Mouse (Mus musculus): ENCODE measurements at regions not wholly inside any gene's neighbourhood (a gene's known extent, or its start where the extent isn't known, plus 50 kb on each side); places are given as distances from the start of the nearest gene placed in this dataset.
"Not testable (repeated sequence)": the region's sequence is repeated elsewhere in the genome, so short reads cannot be mapped to it uniquely, and the experiment has no call there.

DNA sequence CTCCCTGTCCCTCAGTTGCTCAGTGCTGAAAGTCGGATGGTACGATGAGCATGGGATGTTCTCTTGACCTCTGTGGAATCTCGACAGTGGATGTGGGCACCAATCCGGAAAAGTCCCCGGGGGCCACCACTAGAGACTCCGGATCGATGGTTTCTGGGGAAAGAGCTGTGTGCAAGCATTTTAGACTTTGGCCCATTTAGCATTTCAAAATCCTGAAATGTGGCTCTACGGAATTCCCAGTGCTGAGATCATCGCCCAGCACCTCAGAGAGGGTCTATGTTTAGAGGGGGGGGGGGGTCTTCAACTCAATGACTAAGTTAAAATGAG is 68.6 kb downstream of the Tomm20 start:
- no peak for DNase-seq (ENCODE audit: low spot score)

DNA sequence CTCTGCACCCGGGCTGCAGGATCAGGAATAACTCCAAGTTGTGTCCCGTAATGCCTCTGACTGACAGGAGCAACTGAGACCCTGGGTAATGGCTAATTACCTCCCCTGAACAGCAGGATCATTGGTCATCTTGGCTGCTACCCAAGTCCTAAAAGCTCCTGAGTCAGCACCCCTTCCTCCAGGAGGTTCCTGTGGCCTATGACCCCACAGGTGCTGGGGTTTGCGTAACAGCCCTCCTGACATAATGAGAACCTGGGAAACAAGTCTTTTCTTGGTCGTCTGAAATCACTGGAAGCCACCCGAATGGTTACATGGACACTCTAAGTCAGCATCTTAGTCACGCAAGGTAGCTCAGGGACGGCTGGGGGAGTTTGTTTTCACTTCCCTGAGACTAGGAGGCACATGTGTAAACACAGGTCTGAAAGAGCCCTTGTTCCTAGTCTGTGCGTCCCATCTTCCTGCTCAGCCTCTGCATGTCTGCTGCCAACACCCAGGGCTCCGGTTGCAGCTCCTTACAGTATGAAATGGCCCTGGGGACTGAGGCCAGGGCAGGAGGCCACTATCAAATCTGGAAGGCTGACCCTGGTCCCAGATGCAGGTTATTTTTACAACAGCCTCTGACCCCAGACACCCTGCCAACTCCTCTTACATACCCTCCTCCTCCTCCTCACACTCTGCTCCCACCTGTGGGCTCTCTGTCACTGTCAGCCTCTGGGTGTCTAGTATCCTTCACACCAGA is 69.2 kb downstream of the Tomm20 start:
- DNase-seq (ENCODE audit: low spot score) = no peak

DNA sequence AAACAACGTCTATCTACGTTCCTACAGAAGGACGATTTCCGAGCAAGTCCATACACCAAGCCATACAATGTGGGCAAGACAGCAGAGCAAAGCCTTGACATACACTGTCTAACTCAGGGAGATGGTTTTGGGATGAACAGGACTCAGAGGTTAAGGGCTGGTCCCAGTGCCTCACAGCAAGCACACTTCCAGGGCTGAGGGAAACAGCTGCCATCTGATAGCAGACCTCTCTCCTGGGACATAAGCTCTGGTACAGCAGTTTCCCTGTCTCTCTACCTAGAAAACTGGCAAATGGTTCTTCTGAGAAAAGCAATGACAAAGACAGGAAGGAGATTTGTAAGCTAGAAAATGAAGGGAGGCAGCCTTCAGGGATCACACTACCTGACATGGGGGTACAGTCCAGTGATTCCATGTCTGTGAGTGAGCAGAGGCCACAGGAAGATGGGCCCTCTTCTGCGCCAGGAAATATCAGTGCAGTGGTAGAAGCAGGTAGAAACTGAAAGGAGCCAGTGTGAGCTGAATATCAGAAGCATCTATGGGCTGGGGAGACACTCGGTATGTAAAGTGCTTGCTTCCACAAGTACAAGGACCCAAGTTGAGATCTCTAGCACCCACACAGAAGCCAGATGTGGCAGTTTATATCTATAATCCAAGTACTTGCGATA is 70.0 kb downstream of the Tomm20 start:
- DNase-seq (ENCODE audit: low spot score) = no peak

DNA sequence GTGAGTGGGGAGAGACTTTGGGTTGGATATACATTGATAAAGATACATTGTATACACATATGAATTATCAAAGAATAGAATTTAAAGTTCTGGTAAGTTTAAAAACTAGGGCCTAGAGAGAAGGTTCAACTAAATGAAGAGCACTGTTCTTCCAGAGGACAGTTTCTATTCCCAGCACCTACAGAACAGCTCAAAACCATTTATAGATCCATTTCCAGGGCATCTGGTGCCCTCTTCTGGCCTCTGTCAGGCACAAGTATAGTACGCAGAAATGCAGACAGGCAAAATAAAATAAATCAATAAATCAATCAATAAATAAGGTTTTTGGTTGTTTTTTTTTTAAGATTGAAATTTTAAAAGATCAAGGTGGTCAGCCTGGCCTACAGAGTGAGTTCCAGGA is 70.8 kb downstream of the Tomm20 start:
- no peak for DNase-seq (ENCODE audit: low spot score)

DNA sequence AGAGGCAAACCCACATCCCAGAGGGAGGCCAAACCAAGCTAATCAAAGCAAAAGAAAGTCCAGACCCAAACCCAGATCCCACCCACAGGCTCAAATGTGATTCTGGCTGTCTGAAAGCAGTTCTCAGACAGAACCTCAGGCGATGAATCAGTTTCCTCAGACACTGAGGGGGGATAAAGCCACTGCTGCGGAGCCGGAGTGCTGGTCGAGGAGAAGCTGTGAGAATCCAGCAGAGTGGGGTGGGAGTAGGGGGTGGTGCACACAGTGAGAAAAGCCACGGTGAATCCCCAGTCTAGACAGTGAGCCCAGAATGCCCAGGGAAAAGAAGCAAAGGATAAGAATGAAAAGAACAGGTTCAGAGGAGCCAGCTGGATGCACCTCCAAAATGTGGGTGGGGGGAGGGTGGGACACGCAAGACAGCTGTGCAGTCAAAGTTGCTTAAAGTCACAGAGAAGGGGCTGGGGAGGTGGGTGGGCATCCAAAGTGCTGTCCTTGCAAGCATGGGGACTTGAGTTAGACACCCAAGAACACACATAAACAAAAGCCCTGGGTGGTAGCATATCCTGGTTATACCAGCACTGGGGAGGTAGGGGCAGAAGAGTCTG is 71.4 kb downstream of the Tomm20 start:
- DNase-seq (ENCODE audit: low spot score) = no peak

DNA sequence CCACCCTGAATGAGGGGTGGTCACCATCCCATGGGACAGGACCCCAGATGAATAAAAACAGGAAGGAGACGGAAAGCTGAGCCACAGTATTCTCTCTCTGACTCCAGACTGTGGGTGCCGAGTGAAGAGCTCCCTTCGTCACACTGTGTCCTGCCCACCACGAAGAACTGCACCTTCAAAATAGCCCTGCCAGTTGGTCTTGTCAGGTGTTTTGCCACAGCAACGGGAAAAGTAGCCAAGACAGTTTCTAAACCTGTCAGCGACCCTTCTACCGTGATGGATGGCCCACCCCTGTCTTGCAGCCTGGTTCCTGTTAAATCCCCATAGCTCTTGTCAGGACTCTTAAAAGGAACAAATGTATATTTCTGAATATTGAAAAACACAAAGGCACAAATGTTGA is 72.3 kb downstream of the Tomm20 start:
- no peak for DNase-seq (ENCODE audit: low spot score)

DNA sequence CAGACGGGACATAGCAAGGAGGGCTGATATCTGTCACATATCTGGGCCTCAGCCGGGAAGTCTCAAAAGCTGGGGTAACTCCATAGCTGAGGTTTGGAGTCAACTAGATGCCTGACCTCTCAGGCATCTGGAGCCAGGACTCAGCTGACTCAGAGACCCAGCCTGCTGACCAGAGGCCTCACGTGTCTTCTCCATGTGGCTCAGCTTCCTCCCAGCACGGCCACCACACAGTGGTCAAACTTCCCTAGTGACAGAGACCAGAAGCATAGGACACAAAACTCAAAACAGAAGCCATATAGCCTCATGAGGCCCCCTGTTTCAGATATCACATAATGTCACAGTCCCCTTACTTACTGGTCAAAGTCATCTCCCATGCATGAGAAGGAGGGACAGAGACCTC is 73.1 kb downstream of the Tomm20 start:
- DNase-seq (ENCODE audit: low spot score) = peak; percentile 80

DNA sequence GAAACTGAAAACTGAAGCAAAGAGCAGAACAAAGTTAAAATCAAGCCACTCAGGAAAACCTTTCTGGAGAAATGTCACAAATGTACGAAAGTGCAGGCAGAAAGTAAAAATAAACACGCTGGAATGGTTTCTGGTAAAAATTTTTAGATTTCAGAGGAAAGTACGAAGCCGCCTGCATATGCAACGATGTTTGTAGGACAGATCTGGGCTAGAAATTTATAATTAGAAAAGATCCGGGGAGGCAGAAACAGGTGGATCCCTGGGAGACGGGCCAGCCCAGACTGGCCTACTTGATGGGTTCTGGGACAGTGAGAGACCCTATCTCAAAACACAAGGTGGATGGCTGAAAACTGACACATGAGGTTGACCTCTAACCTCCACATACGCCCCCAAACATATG is 73.5 kb downstream of the Tomm20 start:
- DNase-seq (ENCODE audit: low spot score) = no peak

DNA sequence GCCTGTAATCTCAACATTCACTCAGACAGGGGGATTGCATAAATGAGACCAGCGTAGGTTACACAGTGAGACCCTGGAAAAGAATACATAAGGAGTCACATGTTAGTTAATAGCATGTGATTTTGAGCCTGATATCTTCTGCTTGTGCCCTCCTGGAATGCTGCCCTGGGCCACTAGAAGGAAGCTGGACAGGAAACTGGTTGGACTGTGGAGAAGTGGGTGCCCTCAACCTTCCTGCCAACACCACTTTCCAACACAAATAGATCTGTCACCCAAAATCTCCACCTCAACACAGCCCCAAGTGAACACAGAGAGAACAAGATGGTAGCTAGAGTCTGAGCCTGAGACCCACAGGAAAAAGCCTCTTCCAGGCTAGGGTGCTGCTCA is 76.2 kb downstream of the Tomm20 start:
- no peak for DNase-seq (ENCODE audit: low spot score)

DNA sequence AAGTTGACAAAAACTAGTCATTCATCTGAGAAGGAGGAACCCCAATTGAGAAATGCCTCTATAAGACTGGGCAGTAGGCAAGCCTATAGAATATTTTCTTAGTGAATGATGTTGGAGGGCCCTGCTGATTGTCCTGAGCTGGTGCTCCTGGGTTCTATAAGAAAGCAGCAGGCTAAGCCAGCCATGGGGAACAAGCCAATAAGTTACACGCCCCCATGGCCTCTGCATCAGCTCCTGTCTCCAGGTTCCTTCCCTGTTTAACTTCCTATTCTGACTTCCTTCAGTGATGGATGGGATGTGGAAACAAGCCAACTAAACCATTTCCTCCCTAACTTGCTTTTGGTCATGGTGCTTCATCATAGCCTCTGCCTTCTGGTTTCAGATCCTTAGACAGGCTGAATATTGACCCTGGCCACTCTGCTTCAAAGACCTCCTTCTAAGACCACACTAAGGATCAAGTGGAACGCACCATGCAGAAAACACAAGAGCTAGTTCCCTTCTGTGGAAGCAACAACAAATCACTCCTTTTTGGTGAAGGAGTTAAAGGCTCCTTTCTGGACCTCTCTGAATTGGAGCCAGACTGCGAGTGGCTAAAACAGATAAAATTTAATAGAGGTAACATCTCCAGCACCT is 76.7 kb downstream of the Tomm20 start:
- no peak for DNase-seq (ENCODE audit: low spot score)

DNA sequence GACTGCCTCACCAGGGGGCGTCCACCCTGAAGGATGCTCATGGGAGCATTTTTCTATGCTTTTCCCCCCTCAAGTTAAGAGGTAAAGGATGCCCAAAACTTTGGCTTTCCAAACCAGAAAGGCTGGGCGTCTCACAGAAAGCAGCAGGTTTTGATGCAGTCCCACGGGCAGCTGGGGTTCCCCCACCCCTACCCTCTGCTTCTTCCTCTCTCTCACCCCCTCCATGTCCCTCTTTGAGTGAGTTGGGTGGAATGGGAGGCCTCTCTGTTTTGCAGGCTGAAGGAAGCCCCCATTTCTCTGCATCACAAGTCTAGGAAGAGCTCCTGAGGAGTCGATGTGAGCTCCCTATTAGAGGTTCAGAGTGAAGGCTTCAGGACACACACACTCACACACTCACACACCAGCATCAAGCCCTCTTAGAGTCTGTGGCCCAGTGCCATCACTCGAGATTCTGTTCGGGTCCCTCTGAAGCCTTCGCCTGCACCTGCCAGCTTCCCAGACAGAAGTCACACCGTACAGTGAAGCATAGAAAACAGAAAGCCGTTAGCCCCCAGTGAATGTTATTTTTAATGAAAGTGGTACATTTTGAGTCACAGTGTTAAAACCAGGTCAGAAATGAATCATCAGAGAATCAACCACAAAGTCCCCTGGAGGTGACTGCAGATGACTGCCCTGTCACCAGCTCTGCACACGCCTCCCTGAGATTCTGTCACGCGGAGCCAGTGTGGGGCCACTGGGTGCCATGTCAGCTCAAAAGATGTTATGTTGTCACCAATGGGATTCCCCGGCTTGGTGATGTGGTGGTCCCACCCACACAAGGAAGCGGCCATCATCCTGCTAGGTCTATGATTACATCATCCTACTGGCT is 78.3 kb downstream of the Tomm20 start:
- DNase-seq (ENCODE audit: low spot score) = no peak

DNA sequence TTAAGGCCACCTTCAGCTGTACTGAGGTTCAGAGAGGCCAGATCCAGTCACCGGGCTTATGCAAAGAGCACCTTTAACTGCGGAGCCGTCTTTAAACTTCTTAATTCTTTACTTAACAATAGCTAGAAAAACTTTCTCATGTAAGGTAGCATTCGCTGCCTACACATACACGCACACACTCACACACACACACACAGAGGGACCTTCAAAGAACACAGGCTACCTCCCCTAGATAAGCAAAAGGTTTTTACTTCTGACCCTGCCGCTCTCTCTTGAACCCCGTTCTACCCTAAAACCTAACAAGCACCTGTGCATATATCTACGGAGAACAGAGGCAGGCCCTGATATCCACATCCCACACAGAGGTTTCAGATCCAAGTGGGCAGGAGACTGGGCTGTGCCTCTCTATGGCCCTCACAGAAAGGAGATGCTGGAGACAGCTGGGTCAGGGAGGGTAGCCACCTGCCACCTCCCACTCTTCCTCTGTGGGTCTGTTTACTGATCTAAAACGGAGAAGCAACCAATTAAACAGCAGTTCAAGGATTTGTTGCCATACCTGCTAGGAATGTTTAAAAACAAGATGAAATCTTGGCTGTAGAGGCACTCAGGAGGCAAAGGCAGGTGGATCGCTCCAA is 81.2 kb downstream of the Tomm20 start:
- no peak for DNase-seq (ENCODE audit: low spot score)

DNA sequence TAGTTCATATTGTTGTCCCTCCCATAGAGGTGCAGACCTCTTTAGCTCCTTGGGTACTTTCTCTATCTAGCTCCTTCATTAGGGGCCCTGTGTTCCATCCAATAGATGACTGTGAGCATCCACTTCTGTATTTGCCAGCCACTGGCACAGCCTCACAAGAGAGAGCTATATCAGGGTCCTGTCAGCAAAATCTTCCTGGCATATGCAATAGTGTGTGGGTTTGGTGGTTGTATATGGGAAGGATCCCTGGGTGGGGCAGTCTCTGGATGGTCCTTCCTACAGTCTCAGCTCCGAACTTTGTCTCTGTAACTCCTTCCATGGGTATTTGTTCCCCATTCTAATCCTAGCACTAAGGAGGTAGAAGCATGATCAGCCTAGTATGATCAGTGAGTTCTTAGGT is 82.0 kb downstream of the Tomm20 start:
- DNase-seq (ENCODE audit: low spot score) = not testable (repeated sequence)

DNA sequence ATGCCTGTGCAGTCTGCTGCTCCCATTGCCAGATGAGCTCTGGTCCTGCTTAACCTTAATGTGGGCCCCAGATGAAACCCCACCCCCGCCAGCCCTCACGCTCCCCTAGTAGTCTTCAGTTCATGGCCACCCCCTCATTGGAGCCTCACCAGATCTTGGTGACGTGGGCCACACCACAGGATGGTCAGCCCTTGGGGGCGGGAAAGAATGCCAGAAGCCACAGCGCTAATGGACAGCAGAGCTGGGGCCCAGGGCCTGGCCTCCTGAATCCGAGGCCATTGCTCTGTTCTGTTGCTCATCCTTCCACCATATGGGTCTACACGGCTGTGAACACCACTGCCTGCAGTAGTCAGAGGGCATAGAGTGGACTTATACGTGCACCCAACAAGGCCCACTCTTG is 83.9 kb downstream of the Tomm20 start:
- no peak for DNase-seq (ENCODE audit: low spot score)

DNA sequence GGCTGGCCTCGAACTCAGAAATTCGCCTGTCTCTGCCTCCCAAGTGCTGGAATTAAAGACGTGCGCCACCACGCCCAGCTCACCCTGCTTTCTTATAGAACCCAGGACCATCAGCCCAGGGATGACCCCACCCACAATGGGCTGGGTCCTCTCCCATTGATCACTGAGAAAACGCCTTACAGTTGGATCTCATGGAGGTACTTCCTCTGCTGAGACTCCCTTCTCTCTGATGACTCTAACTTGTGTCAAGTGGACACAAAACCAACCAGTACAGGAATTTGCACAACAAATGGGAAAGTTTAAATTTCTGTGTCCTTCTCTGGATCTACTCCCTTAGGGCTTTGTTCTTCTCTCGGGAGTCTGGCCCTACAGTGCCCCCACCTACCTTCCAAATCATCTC is 85.0 kb downstream of the Tomm20 start:
- no peak for DNase-seq (ENCODE audit: low spot score)

DNA sequence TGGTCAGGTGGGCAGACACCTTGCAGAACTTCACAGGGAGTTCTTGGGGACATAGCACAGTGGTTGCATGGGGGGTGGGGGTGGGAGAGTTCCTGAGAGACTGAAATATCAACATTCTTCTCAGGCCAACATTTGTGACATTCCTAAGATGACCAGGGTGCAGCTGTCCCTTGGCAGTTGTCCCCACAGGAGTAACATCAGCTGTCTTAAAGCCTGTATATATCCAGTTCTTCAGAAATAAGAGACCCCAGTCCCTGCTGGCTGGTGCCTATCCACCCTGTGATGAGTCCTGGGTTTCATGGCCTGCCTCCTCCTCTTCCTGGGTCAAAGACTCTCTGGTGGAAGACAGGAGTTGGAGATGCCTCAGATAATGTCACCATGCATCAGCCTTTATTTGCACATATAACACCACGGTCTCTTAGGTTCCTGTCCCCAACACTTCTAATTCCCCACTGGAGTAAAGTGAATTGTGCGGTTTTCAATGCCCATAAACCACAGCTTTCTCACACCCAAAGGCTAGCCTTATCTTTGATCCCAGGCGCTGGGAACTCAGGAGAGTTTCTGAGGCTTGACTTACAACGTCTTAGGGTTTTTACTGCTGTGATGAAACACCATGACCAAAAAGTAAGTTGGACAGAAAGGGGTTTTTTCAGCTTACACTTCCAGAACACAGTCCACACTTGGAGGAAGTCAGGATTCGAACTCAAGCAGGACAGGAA is 85.8 kb downstream of the Tomm20 start:
- no peak for DNase-seq (ENCODE audit: low spot score)

DNA sequence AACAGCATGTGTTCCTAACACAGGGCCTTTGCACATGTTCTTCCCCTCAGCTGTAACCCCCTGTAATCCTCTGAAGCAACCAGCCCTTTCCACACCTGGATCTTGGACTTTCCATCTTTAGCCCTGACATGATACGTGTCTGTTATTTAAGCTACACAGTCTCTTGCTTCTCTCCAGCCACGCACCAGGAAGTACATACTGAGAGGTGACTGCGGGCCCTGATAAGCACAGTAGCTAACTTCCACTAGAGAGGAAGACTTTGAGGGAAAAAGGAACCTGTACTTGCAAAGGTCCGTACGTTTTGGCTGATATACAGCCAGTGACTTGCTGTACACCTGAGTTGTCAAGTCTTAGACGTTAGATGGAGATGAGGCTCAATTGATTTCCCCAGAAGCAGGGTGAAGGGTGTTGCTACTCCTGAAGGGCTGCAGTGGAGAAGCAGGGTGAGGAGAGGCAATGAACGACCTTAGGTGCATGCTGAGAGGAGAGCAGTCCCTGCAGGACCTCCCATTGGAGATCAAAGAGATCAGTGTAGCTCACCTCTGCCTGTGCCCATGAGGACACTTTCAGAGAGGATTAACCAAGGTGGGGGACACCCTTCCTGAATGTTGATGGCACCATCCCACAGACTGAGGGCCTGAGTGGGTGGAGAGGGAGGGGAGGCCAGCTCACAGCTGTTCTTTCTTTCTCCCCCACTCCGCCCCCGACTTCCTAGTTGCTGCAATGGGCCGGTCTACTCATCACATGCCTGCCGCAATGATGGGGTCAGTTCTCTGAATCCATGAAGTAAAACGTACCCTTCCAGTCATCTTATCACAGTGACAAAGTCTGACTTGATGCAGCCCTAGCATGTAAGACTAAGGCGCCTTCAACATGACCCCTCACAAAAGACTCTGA is 88.1 kb downstream of the Tomm20 start:
- DNase-seq (ENCODE audit: low spot score) = no peak

DNA sequence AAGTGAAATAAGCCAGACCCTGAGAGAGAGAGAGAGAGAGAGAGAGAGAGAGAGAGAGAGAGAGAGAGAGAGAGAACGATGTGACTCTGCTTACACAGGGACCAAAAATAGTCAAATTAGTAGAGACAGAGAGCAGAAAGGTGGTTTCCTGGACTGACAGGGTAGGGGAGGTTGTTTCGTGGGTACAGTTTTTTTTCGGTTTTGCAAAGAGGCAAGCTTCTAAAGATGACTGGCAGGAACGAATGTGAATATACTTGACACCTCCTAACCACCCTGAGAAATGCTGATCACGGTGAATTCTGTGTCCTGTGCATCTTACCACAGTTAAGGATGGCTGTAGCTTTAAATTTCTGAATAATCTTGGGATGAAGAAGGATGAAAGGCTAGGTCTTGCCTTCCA is 89.7 kb downstream of the Tomm20 start:
- no peak for DNase-seq (ENCODE audit: low spot score)

DNA sequence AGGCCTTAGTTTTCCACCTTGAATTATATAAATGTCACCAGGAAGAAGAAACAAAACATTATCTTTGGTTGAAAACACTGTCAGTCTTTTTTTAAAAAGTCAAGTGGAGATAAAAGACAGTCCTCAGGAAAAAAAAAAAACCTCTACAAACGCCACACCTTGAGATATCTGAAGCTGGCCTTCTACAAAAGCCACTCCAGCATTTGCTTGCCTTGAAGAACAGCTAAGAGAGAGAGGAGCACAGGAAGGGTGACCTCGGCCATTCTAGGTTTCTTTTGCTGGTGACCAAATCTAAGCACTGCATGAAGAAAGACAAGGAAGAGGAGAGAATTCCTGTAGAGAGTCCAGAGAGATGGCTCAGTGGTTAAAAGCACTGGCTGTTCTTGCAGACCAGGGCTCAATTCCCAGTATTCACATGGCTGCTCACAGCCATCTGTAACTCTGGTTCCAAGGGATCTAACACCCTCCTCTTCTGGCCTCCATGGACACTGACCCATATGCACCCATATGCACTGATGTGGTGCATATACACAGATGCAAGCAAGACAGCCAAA is 90.5 kb downstream of the Tomm20 start:
- no peak for DNase-seq (ENCODE audit: low spot score)

Measured in heart, adult 8-10 months (tissue).